Mouse (Mus musculus) megakaryocyte, adult 5-6 weeks (primary cell): ENCODE results near the gene Vnn3. TPM values are rescaled to one million over a fixed set of nuclear protein-coding genes. Genes with fewer than 3 reads are reported as not detected.

Experiments used
- ATAC-seq: 2 replicates; pipeline ENCODE4 v1.8.0; 2016; ENCODE audit warnings: mild to moderate bottlenecking, inconsistent platforms; ENCODE audit not compliant: poor library complexity, severe bottlenecking
- total RNA-seq, 2 experiments: library from RNA; stranded (forward) in 1 of 2; stranded (reverse) in 1 of 2; fragments of 153-499, 151-499 nt in 1 of 2; fragments of 221-1000, 200-1000 nt in 1 of 2; gene quantifications; 2 replicates each; pipeline versions ENCODE4 v1.2.3 to v1.2.4; 2015 to 2017

Vnn3 gene
- total RNA-seq (2015) (2.2 and 4.3 TPM in 2 replicates), total RNA-seq (2017) (7.4 and 11.0 TPM in 2 replicates)

DNA sequence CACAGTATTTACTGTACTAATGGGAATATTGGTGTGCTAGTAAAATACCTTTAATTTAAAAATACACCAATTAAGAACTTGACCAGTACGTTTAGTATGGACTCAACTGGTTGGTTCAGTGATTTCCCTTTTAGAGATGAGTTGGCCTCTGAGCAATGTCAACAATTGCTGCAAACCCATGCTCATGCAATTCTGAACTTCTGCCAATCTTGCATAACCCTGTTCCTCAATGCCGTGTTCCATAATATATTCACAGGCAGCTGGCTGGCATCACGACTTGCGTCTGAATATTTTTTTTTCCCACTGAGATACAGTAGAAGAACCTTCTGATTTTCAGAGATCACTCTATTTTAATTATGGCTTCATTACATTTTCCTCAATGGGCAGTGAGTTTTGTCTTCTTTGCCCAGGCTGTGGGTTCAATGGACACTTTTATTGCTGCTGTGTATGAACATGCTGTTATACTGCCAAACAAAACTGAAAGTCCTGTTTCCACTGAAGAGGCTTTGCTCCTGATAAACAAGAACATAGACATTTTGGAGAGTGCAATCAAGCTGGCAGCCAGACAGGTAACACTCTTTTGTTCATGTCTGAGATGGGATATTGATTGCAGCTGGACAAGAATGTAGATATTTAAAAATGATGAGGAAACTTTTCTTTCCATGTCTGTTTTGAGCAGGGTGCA, at the start of gene Vnn3:
TSS of gene Vnn3 (plus strand) at position 235 of the 685 bp plus-strand sequence.
- peak; percentile 98 for ATAC-seq

DNA sequence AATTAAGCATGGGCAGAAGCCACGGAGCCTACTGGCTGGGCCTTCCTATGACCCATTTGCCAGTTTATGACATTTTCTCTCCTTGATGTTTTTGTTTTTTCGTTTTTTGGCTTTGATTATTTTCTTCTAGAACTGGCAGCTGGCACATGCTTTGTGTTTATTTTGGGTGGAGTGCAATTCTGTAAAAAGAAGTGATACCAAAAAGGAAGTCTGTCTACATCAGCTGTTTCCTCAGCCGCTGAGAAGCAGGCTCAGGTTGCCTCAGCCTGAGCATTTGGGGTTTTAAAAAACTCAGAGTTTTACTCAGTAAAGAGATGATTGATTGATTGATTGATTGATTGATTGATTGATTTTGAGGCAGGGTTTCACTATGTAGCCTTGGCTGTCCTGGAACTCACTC, 48.4 kb upstream of the Vnn3 start:
- ATAC-seq, result no peak

DNA sequence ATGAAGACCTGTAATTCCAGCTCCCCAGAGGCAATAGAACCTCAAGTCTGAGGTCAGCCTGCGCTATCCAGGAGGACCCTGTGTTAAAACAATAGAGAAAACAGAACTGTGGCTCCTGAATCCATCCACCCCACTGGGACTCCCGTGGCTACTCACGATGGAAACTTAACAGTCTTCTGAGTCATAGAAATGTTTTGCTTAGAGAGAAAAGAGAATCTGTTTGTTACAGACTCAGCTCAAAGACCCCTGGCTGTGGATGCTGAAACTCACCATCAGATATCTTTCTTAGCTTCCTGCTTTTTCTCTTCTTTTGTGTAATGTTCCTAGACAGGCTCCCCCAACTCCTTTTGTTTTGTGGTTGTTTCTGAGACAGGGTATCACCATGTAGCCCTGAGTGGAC, 46.6 kb upstream of the Vnn3 start:
- ATAC-seq, result no peak

DNA sequence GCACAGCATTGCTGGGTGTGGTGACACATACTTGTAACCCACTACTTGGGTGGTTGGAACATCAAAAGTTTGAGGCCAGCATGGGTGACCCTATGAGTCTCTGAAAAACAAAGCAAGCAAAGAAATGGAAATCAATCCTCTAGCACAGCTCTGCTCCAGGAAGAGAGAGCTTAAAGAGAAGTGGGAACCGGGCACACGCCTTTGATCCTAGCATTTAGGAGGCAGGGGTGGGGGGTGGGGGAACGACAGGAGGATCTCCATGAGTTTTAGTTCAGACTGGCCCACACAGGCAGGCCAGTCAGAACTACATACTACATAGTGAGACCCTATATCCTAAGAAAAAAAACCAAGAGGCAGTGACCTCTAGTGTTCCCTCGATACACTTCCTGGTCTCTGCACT, 45.1 kb upstream of the Vnn3 start:
- no peak for ATAC-seq

DNA sequence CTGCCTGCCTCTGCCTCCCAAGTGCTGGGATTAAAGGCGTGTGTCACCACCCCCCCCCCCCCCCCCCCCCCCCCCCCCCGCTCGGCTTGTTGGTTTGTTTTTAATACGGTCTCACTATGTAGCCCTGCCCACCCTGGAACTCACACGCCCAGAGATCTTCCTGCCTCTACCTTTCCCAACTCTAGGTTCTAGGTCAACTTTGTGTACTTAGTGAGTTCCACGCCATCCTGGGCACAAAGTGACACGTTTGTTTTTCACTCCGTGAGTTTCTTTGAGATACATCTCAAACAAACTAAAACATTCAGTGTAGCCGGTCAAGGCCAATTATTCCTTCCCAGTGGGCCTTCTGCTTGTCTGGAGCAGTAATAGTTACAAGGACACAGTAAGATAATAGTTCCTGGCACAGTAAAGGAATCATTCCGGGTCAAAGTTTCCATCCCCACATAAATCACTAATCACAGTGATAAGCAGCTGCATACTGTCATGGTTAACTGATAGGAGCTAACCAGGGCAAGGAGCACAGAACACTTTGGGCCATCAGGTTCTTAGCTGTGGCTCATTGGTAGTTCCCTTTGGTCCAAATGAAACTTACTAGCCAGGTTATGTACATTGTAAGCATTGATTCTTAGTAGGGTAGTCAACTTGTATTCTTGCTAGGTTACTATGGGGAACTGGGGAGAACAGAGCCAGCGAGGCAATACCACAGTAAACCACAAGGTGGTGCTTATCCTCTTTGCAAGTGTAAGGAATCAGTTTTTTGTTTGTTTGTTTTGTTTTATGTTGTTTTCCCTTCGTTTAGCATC, 39.4 kb upstream of the Vnn3 start:
- peak; percentile 84 for ATAC-seq

DNA sequence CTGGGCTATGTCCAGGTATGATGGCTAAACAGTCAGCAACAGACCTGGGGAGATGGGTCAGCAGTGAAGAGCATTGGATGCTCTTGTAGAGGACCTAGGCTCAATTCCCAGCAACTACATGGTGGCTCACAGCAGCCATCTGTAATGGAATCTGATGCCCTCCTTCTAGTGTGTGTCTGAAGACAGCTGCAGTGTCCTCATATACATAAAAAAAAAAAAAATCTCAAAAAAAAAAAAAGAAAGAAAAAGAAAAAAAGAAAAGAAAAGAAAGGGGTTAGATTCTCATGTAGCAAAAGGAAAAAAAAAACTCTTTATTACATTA, 38.9 kb upstream of the Vnn3 start:
- ATAC-seq, result peak; percentile 16; the same call in 1 of the 2 replicates

DNA sequence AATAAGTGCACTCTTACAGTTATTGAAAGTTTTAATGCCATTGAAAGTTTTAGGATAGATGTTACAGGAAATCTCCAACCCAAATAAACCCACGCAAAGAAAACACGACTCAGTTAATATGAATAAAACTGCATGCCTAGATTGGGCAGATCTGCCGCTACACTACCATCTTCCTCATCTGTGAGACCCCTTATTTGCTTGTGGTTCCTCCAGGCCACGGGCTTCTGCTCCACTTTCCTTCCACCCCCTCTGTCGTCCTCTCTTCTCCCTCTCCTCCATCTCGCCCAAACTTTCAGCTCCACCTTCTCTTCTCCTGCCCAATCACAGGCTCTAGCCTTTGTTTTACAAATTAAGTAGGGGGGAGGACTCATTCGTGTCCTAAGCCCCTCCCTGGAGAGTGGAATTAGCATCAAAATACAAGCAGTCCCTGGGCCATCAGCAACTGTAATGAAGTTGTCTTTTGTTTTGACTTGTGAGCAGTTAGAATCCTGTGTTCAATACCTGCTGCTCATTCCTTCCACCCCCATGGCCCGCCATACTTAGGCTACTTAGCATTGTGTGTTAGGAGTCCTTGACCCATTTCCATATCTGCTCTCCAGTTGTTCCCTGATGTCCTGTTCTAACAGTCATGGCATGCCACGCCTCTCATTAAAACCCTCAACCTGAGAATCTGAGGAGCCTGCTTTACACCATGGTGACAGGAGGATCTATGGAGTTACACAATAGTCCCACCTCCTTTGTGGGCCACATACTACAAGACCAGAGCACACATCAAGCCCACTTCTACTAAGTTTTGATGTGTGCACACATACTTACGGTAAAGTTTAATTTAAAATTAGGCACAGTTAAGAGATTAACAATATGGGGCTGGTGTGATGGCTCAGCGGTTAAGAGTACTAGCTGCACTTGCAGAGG, 38.2 kb upstream of the Vnn3 start:
- no peak for ATAC-seq

DNA sequence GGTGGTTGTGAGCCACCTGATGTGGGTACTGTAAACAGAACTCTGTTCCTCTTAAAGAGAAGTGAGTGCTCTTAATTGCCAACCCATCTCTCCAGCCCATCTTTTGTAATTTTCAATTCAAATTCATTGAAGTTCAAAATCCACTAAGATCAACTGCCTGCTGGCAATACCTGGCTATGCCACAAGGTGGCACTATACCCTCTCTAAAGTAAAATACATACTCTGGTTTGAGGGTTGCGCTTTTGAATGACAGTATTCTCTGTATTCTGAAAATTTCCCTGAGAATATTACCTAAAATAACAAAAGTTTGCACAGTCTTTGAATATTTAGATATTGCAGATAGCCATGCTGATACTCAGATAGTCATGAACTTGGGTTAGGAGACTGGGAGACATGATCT, 36.1 kb upstream of the Vnn3 start:
- peak; percentile 79 for ATAC-seq

DNA sequence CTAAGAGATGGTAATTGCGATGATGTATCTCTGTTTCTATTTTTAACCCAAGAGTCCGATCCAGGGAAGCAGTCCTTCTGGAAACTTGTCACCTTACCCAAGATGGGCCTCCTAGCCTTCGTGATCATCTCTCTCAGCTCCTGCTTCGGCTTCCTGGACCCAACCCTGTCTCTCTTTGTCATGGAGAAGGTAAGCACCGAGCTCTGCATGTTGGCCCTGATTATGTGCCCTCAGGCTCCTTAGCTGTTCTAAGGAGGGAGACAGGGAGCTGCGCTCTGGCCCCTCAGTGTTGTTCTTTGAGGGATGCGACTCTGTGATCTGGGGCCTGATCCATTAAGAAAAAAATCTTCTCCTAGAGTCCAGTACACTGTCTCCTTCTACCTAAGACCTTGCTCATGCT, 35.0 kb upstream of the Vnn3 start:
- ATAC-seq, result no peak

DNA sequence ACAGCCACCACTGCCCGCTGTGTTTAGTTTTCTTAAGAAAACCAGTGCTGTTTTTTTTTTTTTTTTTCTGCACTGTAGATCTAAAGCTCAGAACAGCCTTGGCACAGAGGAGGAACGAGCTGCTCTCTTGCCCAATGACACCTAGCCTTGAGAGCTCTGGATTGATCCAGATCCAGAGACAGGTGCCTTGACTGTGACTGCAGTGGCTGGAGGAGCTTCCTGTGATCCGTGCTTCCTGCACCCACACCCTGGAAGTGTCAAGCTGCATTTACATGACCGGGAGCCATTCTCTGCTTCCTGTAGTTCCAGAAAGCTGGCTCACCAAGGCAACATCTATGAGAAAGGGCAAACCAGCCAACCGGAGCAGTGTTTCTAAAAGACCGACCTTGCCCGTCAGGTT, 24.7 kb upstream of the Vnn3 start:
- ATAC-seq, result no peak

DNA sequence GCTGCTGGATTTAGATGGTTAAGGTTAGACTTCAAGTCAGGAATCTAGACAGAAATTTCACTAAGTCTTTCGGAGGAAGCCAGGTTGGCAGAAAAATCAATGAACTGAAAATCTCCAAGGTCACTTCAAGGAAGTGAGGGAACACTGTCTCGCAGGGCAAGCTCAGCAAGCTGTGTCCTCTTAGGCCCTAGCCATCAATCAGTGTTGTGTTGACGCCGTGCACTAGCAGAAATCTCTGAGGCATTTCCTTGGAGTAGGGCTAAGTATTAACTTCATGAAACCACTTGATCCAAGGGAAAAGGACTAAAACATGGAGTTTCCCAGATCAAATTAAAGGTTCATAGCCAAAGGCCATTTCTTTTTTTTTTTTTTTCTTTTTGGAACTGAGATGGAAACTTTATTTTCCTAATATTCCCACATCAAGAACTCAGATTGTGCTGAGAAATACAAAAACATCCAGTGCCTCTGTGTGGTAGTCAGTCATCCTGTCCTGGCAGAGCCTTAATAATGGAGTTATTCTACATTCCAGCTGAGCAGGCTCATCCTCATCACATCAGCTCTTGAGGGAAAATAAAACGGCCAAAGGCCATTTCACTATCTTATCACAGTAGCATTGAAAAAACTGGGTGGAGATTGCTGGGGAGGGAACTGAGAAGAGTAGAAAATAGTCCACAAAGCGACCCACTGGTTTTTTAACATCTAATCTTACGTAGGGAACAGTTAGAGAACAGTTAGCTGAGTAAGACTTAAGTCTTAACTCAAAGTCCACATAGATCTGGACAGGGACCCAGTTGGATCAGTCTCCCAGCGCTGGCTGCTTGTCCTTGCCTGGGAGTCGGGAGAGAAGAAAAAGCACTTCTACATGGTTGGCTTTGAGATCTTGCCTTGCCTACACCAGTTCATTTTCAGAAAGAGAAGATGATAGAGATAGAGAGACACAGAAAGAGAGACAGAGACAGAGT, 15.0 kb upstream of the Vnn3 start:
- no peak for ATAC-seq

DNA sequence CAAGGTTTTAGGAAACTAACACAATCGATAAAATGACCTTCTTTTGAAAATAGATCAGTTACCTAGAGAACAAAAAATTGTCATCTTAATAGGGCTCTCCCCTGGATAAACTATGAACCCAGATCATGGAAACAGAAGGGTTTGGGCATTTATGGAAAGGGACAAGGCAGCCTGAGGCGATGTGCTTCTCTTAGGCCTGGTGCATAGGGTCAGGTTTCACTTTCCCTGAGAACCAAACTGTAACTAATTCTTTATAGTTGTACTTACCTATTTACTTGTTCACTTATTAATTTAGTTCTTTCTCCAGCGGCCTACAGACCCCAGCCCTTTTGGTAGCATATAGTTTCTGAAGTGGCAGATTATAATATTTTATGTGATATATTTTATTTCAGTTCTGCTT, 14.1 kb upstream of the Vnn3 start:
- ATAC-seq, result no peak

DNA sequence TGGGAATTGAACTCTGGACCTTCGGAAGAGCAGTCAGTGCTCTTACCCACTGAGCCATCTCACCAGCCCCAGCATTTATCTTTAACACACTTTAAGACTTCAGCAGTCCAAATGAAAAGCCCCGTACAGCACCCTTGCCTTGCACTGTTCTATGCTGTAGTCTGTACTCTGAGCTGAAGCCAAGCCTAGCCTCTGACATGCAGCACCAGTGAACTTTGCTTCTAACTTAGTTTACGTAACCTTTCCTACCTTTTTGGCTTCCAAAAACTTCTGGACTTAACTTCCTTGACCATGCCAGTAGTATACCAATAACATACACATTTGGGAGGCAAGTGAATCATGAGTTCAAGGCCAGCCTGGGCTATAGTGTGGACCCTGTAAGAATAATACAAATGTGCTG, 12.4 kb upstream of the Vnn3 start:
- ATAC-seq, result no peak

DNA sequence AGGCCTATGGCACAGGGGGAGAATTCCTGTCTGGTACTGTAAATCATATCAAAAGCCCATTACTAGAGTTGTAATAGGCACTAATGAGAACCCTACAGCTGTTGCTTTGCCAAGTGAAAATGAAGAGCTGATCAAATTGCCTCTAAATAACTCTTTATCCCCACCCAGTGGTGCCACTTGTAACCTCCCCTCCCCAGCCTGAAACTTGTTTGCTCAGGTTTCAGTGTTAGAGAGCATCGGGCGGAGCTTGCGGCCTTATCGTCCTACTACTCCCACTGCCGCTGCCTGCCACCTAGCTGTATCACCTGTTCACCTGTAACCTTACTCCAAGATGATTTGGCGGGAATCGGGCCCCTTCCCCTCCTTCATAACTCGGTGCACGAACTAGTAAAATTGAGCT, 11.9 kb upstream of the Vnn3 start:
- no peak for ATAC-seq

DNA sequence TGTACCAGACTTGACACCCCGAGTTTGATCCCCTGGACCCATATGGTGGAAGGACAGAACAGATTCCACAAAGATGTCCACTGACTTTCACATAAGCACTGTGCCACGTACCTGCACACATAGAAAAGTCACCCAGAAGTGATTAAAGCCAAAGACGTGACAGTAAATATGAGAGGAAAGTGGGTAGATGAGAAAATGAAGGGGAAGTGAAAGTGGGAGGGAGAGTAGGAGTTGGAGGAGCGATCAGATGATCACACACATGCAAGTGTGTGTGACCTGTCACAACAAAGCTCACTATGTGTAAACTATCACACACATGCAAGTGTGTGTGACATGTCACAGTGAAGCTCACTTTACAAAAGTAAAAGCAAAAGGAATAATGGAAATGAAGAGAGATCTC, 10.8 kb upstream of the Vnn3 start:
- peak; percentile 85 for ATAC-seq

DNA sequence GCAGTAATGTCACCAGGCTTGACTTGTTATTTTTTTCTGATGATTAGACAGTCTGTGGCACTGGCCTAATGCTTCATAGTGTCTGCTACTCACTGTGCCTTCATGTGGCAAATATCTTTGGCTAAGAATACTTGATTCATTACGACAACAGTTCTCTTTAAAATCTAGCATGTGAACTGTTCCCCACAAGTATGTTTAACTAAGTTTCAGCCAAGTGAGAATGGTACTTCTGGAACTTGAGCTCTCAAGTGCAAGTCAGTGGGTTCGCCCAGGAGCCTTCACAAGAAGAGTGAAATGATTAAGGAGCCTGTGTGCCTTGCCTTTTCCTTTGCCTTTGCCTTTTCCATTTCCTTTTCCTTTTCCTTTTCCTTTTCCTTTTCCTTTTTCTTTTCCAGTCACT, 834 bp downstream of the Vnn3 start:
- no peak for ATAC-seq

DNA sequence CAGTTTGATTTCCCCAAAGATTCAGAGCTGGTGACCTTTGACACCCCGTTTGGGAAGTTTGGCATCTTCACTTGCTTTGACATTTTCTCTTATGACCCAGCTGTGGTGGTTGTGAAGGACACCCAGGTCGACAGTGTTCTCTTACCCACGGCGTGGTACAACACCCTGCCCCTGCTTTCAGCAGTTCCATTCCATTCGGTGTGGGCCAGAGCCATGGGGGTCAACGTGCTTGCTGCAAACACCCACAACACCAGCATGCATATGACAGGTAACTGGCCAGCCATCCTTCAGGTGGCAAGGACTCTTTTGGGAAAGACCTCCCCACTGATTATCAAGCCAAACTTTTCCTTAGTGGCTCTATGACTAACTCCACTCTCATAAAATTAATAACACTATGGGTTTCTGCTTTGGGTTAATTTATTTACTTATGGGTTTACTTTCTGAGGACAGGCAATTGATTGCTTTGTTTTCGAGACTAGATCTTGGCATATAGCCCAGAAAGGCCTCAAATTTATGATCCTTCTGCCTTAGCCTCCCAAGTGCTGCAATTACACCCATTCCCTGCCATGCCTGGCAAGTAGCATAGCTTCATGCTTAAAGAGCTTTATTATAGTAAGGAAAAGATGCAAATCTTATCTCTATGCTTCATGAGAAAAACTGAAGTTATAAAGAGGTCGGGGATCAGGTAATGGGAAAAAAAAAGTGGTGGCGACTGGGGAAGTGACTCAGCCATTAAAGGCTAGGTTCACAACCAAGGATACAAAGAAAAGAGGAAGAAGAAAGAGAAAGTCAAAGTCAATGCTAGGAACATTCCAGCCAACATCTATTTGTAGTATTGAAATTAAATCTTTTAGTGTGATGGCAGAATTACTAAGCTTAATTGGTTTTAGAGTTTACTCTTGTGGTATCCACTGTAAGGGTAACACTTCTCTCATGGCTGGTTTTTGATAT, 13.4 kb downstream of the Vnn3 start:
- ATAC-seq, result peak; percentile 69

DNA sequence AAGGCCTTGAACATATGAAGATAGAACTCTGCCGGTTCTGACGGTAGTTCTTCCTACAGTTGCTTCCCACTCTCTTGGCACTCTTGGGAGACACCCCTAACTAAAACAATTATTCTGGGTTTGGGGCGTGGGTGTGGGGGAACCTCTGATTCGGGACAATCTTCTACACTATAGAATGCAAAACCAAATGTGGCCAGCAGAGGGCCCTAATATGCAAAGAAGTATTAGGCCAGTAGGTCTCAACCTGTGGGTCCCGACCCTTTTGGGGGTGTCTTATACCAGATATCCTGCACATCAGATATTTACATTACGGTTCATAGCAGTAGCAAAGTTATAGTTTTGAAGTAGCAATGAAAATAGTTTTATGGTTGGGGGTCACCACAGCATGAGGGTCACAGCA, 29.4 kb downstream of the Vnn3 start:
- ATAC-seq, result no peak

DNA sequence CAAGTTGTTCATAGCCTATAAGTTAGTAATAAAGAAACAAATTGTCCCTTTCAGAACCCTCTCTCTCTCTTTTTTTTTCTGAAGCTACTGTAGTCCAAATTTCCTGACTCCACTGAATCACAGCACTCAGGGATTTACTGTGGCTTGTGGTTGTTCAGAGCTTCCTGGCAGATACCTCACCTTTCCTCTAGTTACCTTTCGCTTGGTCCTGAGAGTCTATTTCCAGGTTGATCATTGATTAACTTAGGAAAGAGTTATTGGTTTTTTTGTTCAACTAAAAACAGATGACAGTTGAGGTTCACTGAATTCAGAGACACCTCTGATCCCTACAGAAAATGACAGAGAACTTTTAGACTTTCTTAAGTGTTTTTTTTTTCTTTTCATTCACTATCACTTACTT, 33.6 kb downstream of the Vnn3 start:
- ATAC-seq, result no peak
